Mouse (Mus musculus) forebrain, embryonic 16.5 days (tissue): Measurements from ENCODE around the gene Ank3. TPM values are rescaled to one million over a fixed set of nuclear protein-coding genes. Genes with fewer than 3 reads are reported as not detected.
A peak's percentile ranks its signal among the peaks of the same experiment; 100 is the strongest.

ENCODE experiments used
- ATAC-seq: fragments of 200-750 bp; cut with Nextera tagmentation; 2 replicates; pipeline ENCODE4 v1.8.0; 2017; ENCODE audit warnings: mild to moderate bottlenecking, moderate library complexity
- H3K27ac ChIP-seq: fragments of 300-500 bp; sonication (generic); 2 replicates; pipeline ENCODE4 v1.5.1; 2014; ENCODE audit warnings: low read length, control low read depth
- H3K27me3 ChIP-seq: fragments of 300-500 bp; sonication (generic); replicated peaks from 2 replicates; pipeline ENCODE4 v1.6.1; 2014; ENCODE audit warnings: low read length; ENCODE audit not compliant: control insufficient read depth, insufficient read depth
- H3K36me3 ChIP-seq: fragments of 300-500 bp; sonication (generic); 2 replicates; pipeline ENCODE4 v1.6.1; 2014; ENCODE audit not compliant: control insufficient read depth, insufficient read depth
- H3K4me1 ChIP-seq: fragments of 300-500 bp; sonication (generic); replicated peaks from 2 replicates; pipeline ENCODE4 v1.6.1; 2014; ENCODE audit warnings: low read length; ENCODE audit not compliant: control insufficient read depth, insufficient read depth
- H3K4me2 ChIP-seq: fragments of 300-500 bp; sonication (generic); 2 replicates; pipeline ENCODE4 v1.6.1; 2014; ENCODE audit warnings: mild to moderate bottlenecking, low read length, control low read depth
- H3K4me3 ChIP-seq: fragments of 300-500 bp; sonication (generic); replicated peaks from 2 replicates; pipeline ENCODE4 v1.5.1; 2014; ENCODE audit warnings: mild to moderate bottlenecking, low read length, control low read depth
- H3K9ac ChIP-seq: fragments of 300-500 bp; sonication (generic); replicated peaks from 2 replicates; pipeline ENCODE4 v1.6.1; 2014; ENCODE audit warnings: low read depth, low read length, control low read depth
- H3K9me3 ChIP-seq: fragments of 300-500 bp; sonication (generic); 2 replicates; pipeline ENCODE4 v1.6.1; 2016; ENCODE audit warnings: low read length; ENCODE audit not compliant: control insufficient read depth
- WGBS: fragments of 180-500 bp; shearing (Covaris S2); extraction: QIAGEN DNeasy Blood & Tissue Kit; methylation state at CpG from one replicate; pipeline ENCODE4 v1.1.7; 2014; 5-methylcytosine and 5-hydroxymethylcytosine counted together
- polyA plus RNA-seq: library from polyadenylated mRNA; unstranded; fragments of >200 nt; fragmentation: Nextera tagmentation; extraction: Ambion mirVana; gene quantifications from 2 replicates; pipeline ENCODE4 v1.2.1, GENCODE M21; 2015

Gene Ank3
- polyA plus RNA-seq, 1 experiment from 2014 or later = 102 TPM

DNA sequence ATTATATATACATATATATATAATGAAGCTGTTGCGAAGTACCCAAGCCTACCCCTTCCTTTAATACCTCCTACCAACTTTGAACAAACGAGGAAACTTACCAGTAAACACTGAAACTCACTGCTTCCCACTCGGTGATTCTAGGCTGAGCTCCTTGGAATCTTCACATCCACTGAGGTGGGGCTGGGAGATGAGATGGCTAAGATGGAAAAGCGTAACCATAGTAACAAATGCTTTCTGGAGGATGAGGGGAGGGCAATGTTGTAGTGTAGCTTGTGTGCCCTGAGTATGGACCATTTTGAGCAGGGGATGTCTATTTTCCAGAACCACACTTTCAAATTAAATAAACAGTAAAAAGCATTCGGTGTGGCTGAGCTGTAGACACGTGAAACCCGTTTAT lies 364.4 kb downstream of the Ank3 start:
- Histone ChIP-seq H3K36me3 (no peaks in the 10 kb centered on the region), H3K4me3 (no peak overlapping the region), H3K27ac (peak overlapping the region; percentile 60), H3K27me3 (no peaks in the 10 kb centered on the region), H3K9me3 (no peaks in the 10 kb centered on the region), H3K4me1 (peaks cover 21% of the 10 kb centered on the region), H3K9ac (no peak overlapping the region), H3K4me2 (no peak overlapping the region)
- peak; percentile 37; the same call in 1 of the 2 replicates for ATAC-seq
- WGBS = 51% methylated on average over 7 of the region's 7 CpGs

DNA sequence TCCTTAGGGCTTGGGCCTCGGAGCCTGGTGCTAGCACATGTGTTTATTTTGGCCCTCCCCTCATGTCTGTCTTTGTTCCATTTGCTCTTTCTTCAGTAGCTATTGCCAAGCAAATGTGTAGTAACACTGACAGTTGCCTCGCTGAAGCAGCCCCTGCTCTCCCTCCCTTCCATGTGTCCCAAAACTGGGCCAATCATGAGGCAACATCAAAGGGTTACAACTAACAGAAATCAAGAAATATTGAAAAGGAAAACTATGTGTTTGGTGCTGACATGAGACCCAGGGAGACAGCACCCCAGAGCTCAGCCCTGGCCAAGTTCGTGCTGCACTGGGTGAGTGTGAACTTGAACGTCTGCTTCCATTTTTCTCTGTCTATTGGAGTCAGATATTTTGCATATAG lies 365.8 kb downstream of the Ank3 start:
- Histone ChIP-seq H3K9ac (no peak overlapping the region), H3K4me2 (no peak overlapping the region), H3K4me1 (peaks cover 21% of the 10 kb centered on the region), H3K4me3 (no peak overlapping the region), H3K36me3 (no peaks in the 10 kb centered on the region), H3K27ac (peak overlapping the region; percentile 83), H3K9me3 (no peaks in the 10 kb centered on the region), H3K27me3 (no peaks in the 10 kb centered on the region)
- WGBS = 18% methylated on average over 4 of the region's 4 CpGs
- peak; percentile 81 for ATAC-seq

DNA sequence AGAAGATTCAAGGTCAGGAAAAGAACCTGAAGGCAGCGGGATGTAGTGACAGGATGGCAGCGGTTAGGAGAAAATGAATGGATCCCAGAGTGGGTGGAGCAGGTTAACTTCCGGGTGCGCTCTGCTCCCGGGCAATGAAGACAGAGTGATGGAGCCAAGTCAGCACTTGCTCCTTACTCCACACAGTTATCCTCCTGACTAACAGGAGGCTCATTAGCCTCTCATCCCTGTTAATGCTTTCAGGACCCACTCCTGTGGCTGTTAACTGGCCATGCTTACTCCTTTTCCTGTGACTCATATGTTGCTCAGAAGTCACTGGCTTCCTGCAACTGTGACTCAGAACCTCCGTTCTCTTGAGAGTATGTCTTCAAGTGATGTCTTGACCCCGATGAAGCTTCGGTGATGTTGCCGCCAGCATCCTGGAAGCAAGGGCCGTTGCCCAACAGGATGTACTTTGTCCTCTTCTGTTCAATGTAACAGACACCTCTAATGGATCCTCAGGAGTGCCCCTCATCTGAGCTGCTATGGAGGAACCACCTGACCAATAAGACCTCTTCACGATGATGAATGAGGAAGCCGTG lies 378.6 kb downstream of the Ank3 start:
- Histone ChIP-seq H3K27ac (no peak overlapping the region), H3K4me2 (no peak overlapping the region), H3K4me1 (no peaks in the 10 kb centered on the region), H3K9me3 (no peaks in the 10 kb centered on the region), H3K9ac (no peak overlapping the region), H3K27me3 (no peaks in the 10 kb centered on the region), H3K4me3 (no peak overlapping the region), H3K36me3 (no peaks in the 10 kb centered on the region)
- ATAC-seq = no peak
- WGBS = 92% methylated on average over 12 of the region's 12 CpGs

DNA sequence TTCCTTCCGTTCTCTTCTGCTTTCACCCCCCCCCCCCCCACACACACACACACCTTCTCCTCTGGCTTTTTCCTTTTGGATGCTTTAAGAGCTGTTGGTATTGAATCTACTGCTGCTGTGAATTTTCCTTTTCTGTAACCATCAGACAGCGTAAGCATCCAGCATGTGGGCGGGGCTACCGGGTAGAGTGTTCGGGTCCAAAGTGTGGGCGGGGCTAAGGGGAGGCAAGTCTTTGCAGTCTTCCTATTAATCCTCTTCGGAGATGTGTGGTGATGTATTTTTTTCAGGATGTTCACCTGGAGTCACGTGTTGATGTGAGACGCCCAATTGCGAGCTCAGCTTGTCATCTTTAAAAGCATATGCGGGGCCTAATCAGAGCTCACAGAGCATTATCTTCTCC lies 379.2 kb downstream of the Ank3 start:
- Histone ChIP-seq H3K9me3 (no peaks in the 10 kb centered on the region), H3K27me3 (no peaks in the 10 kb centered on the region), H3K27ac (no peak overlapping the region), H3K4me1 (no peaks in the 10 kb centered on the region), H3K4me3 (no peak overlapping the region), H3K36me3 (no peaks in the 10 kb centered on the region), H3K4me2 (no peak overlapping the region), H3K9ac (no peak overlapping the region)
- no peak for ATAC-seq
- WGBS = 77% methylated on average over 11 of the region's 11 CpGs

DNA sequence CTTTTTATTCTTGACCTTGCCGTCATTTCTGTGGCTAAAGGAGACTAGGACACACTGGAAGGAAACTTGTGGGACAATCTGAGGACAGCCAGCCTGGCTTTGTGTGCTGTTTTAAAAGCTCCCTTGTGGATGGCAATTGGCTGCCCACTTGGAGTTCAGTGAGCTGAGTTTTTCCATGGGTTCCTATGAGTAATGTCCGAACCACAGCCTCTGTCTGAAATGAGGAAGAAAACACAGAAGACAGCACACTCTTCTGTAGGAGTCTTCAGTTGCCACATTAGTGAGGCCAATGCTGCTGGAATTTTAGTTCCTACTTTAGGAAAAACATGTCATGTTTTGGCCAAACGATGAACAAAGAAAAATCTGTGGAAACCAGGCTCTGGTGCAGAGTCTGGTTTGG lies 380.7 kb downstream of the Ank3 start:
- H3K9me3 ChIP-seq = no peaks in the 10 kb centered on the region
- H3K36me3 ChIP-seq = no peaks in the 10 kb centered on the region
- H3K4me1 ChIP-seq = no peaks in the 10 kb centered on the region
- no peak overlapping the region for H3K4me3 ChIP-seq
- H3K4me2 ChIP-seq = no peak overlapping the region
- whole genome bisulfite sequencing = 87% methylated on average over 3 of the region's 3 CpGs
- no peak overlapping the region for H3K9ac ChIP-seq
- no peak for ATAC-seq
- no peak overlapping the region for H3K27ac ChIP-seq
- no peaks in the 10 kb centered on the region for H3K27me3 ChIP-seq

DNA sequence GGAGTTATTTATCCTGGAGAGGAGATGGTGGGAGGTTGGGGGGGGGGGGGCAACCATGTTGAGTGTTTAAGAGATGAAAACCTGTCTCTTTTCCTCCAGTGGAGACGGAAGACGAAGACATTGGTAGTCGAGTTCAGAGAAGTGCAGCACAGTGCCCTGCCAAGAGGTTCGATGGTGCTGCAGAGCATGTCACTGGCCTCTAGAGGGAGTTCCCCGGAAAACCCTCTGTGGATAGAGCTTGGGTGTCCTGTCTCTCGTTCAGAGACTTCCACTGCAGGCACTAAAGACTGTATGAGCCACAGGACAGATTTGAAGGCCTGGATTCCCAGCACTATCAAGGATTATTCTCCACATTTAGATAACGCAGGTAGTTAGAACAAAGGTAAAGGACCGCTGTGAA lies 382.9 kb downstream of the Ank3 start:
- H3K9ac ChIP-seq = no peak overlapping the region
- no peak overlapping the region for H3K4me2 ChIP-seq
- H3K9me3 ChIP-seq = no peaks in the 10 kb centered on the region
- H3K36me3 ChIP-seq = no peaks in the 10 kb centered on the region
- 19% methylated on average over 8 of the region's 8 CpGs for WGBS
- ATAC-seq = peak; percentile 79
- H3K27ac ChIP-seq = no peak overlapping the region
- H3K4me1 ChIP-seq = no peaks in the 10 kb centered on the region
- H3K4me3 ChIP-seq = no peak overlapping the region
- no peaks in the 10 kb centered on the region for H3K27me3 ChIP-seq

DNA sequence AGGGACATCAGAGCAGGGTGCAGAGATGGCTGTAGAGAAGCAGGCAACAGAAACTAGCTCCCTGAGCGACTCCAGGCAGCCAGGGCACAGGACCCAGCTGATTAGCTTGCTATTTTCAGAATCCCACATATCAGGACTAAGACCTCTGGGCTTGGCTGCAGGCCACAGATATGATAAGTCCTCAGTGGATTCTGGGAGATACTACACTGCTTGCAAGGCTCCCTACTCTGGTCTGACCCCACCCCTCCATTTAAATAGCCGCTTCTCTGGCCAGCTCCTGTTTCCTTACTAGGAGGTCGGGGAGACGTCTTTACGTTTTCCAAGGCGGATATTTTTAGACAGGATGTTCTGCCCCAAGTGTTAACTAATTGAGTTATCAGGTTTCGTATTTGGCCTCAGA lies 386.7 kb downstream of the Ank3 start:
- H3K27ac ChIP-seq = no peak overlapping the region
- no peak overlapping the region for H3K4me2 ChIP-seq
- no peak for ATAC-seq
- H3K9me3 ChIP-seq = no peaks in the 10 kb centered on the region
- no peaks in the 10 kb centered on the region for H3K27me3 ChIP-seq
- H3K4me1 ChIP-seq = peaks cover 8% of the 10 kb centered on the region
- WGBS = 72% methylated on average over 7 of the region's 7 CpGs
- no peaks in the 10 kb centered on the region for H3K36me3 ChIP-seq
- H3K4me3 ChIP-seq = no peak overlapping the region
- H3K9ac ChIP-seq = no peak overlapping the region

DNA sequence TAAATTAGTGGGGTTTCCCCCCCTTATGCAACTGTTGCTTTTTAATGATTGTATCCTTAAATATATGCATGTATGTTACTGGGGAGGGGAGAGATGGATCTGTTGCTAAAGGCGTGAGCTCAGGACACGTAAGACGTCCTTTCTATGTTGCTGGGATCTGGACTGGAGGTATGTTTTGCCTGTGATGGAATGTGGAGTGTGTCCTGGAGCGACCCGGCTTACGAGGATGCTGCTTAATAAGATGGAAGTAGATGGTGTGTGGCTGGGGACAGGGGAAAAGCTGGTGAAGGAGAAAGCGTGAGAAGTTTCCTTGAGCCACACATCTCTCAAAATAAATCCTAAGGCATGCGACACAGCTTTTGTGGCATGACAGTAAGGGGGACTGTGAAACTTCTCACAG lies 387.1 kb downstream of the Ank3 start:
- H3K4me2 ChIP-seq = no peak overlapping the region
- no peak for ATAC-seq

DNA sequence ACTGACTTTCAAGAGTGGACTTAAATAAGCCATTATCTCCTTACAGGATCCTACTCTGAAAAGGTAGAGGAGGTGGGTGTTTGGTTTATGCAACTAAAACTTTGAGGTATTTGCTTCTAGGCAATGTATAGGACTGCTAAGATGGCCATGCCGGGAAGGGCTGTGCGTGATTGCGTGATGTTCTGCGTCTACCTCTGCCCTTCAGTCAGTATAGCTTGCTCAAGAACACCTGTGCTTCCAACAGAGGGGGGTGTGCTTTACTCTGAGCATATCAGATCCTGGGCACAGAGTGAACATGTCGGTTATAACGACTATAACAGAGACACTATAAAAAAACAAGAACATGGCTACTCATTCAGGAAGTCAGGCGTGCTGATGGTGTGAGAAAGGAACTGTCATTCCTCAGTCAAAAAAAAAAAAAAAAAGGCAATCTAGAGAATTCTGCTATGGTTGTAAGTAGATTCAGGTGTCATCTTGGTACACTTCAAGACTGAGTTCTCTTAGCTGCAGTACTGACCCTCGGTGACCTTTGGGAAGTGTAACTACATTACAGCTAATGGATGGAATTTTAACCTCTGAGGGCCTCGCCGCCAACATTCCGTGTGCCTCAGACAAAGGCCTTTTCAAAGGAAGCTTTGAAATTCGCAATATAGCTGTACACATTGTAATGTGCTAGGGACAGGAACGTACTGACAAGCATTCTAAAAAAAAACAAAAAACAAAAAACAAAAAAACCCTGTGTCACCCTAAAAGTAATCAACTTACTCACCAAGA lies 387.8 kb downstream of the Ank3 start:
- WGBS = 57% methylated on average over 13 of the region's 13 CpGs
- H3K4me1 ChIP-seq = peaks cover 8% of the 10 kb centered on the region
- H3K27ac ChIP-seq = no peak overlapping the region
- no peaks in the 10 kb centered on the region for H3K36me3 ChIP-seq
- no peaks in the 10 kb centered on the region for H3K27me3 ChIP-seq
- H3K9me3 ChIP-seq = no peaks in the 10 kb centered on the region
- no peak overlapping the region for H3K9ac ChIP-seq
- no peak overlapping the region for H3K4me3 ChIP-seq
- H3K4me2 ChIP-seq = no peak overlapping the region
- ATAC-seq = no peak

More for the DNA sequence above, 387.1 kb downstream of the Ank3 start:
- no peaks in the 10 kb centered on the region for H3K27me3 ChIP-seq
- H3K9ac ChIP-seq = no peak overlapping the region
- peaks cover 8% of the 10 kb centered on the region for H3K4me1 ChIP-seq
- H3K9me3 ChIP-seq = no peaks in the 10 kb centered on the region
- H3K27ac ChIP-seq = no peak overlapping the region
- no peak overlapping the region for H3K4me3 ChIP-seq
- 90% methylated on average over 8 of the region's 8 CpGs for WGBS
- no peaks in the 10 kb centered on the region for H3K36me3 ChIP-seq
